Mouse (Mus musculus) adrenal gland, postnatal 25 days (tissue): ENCODE measurements around the gene Gm14403. TPM values are rescaled to one million over a fixed set of nuclear protein-coding genes. Genes with fewer than 3 reads are reported as not detected.

ENCODE experiments used
- total RNA-seq: library from RNA; stranded (reverse); gene quantifications from 2 replicates; pipeline ENCODE4 v1.2.3, GENCODE M21; 2021

The Gm14403 gene
- total RNA-seq, 1 experiment from 2014 or later: 85.0 TPM

Other genes with a start within 250 kb of the Gm14403 start
- gene Gm14409, start 231.2 kb upstream of the Gm14403 start, total RNA-seq: 2.4 and 2.9 TPM in 2 replicates
- gene Gm14412, start 173.9 kb upstream of the Gm14403 start, total RNA-seq: 5.5 and 5.8 TPM in 2 replicates
- gene Gm14418, start 99.9 kb upstream of the Gm14403 start, total RNA-seq: 14.0 and 31.8 TPM in 2 replicates
- gene Zfp970, start 33.5 kb upstream of the Gm14403 start, total RNA-seq: 42.1 and 50.8 TPM in 2 replicates
- not detected in 2 replicates for gene Gm14406, start 80.0 kb downstream of the Gm14403 start, total RNA-seq